Mouse (Mus musculus) ES-E14 (cell line): ENCODE data around the gene Psmd10.

Experiments
- MAFK ChIP-seq: IDR thresholded peaks from 2 replicates; pipeline ENCODE4 v1.6.1; 2014; ENCODE audit warnings: mild to moderate bottlenecking, low read depth, low read length, inconsistent platforms; ENCODE audit not compliant: insufficient read depth
- ZC3H11A ChIP-seq: IDR thresholded peaks from 2 replicates; pipeline ENCODE4 v1.6.1; 2012; ENCODE audit warnings: low read depth, mild to moderate bottlenecking, inconsistent platforms, low read length, borderline replicate concordance
- ZNF384 ChIP-seq: IDR thresholded peaks from 2 replicates; pipeline ENCODE4 v1.6.1; 2012; ENCODE audit warnings: low read depth, low read length, inconsistent platforms

GRCm38 (mm10) chrX:140933263-140933662 lies 23.3 kb downstream of the Psmd10 start:
- TF ChIP-seq MAFK (no peak), ZNF384 (no peak), ZC3H11A (no peak)
